Mouse (Mus musculus) testis, adult 2 months (tissue): ENCODE measurements at regions not wholly inside any gene's neighbourhood (a gene's known extent, or its start where the extent isn't known, plus 50 kb on each side); places are given as distances from the start of the nearest gene placed in this dataset.

ENCODE experiments used
- CTCF ChIP-seq: fragments of 200-500 bp; IDR thresholded peaks from 2 replicates; pipeline ENCODE4 v1.5.1; 2012; ENCODE audit warnings: low read depth, mild to moderate bottlenecking, inconsistent platforms, low read length, moderate library complexity; ENCODE audit not compliant: control insufficient read depth, insufficient read depth, insufficient replicate concordance
- POLR2A ChIP-seq: fragments of 200-500 bp; IDR thresholded peaks from 2 replicates; pipeline ENCODE4 v1.6.1; 2012; ENCODE audit warnings: low read depth, mild to moderate bottlenecking, inconsistent platforms, low read length, moderate library complexity; ENCODE audit not compliant: control insufficient read depth

- TF ChIP-seq POLR2A (no peak), CTCF (no peak)
Observed at GRCm38 (mm10) chr9:94189872-94190800, 347.7 kb downstream of the 1190002N15Rik start.
